Mouse (Mus musculus): ENCODE measurements around the gene Gm47996.

Gene Gm47996

DNA sequence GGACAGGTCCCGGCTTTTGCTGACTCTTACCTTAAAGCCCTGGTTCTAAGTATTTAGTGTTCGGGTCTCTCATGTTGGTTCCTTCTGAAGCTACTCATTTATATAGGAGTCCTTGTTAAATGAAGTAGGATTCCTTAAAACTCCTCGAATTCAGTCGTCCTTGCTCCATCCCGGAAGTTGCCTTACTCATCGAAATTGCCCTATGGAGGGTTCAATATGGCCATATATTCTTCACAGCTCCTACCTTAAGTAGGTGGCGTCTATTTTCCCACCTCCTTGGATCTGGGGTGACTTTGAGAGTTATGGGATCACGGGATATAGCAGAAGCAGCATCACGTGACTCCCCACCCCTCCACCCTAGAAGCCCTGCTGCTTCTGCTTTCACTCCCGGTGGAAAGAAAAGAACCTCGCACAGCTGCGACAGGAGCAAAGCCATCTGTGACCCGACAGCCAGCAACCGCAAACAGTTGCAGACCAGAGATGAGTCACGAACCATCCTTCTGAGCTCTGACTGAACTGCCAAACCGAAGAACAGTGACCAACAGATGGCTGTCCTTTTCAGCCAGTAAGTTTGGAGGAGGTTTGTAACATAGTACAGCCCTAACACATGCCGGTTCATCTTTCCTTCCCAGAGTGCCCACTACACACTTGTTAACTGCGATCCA, 40.7 kb downstream of the Gm47996 start:
- peak; percentile 29 for DNase-seq

DNA sequence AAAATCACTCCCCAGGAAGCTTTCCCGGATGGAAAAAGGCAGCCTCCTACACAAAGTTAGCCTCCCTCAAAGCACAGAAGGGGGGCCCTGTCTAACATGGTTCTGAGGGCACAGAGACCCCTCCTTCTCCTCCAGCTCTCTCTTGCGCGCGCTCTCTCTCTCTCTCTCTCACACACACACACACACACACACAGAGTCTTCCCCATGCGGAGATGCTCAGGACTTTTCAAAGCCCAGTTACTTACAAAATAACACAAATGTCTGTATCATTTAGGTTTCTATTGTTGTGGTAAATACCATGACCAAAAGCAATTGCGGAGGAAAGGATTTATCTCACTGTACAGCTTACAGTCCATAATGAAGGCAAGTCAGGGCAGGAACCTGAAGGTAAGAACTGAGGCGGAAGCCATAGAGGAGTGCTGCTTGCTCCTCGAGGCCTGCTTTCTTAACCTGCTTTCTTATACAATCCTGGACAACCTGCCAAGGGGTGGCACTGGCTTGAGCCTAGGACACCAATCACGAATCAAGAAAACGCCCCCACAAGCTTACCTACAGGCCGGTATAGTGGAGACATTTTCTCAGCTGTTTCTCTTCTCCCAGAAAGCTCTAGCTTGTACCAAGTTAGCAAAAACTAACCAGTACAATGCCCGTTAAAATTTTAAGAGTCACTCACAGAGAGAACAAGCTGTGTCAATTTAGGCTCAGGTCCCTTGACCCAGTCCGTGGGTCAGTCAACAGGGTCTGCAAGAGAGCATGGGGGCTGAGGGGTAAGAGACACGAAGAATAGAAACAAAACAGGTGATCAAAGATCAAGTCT, 41.5 kb downstream of the Gm47996 start:
- no peak for DNase-seq

DNA sequence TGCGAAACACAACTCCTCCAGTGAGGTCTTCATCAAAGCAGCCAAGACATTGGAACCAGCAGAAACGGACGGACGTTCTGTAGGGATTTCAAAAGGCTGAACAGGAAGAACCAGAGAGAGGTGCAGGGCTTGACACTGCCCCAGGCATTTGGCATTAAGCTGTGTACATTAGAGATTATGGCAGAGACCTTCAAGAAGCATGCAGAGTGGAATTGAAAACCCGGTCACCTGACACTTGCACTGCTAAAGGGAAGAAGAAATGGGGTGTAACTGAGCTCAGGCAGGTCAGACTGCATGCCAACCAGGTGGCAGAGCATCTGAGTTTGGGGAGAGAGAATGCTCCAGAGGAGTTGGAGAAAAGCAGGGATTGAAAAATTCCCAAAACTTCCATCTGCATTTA, 45.5 kb downstream of the Gm47996 start:
- no peak for DNase-seq

DNA sequence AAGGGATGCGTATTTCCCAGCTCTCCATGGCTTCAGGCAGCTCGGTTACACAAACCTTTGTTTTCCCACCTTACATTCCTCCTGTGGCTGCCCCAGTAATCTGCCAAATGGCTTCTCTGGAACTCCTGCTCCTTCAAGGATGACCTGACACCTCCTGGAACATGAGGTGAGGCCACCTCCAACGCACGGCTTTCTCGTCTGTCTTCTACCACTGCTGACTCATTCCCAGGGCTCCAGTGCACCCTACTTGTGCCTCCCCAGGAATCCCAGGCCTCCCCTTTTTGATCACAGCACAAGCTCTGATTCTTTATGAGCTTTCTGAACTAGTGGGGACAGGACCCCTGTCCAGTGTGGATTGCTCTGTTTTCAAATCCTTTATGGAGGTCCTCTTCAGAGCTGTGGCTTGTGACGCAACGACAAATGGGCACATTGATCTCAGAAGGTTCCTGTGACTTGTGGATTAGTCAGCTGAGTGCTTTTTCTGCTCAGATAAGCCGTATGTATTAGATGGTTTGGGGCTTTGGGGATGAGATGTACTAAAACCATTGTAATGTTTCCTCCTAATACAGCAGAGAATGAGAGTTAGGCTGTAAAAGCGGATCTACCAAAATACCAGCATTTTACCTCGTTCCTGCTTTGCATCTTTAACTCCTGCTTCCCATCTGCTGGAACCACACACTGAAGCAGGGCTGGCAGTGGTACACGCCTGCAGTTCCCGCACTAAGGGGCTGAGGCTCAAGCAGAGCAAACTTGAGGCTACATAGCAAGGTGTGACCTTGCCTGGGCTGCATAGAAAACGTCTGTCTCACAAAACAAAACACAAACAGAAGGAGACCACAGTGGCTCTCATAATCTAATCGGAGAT, 48.4 kb downstream of the Gm47996 start:
- no peak for DNase-seq

DNA sequence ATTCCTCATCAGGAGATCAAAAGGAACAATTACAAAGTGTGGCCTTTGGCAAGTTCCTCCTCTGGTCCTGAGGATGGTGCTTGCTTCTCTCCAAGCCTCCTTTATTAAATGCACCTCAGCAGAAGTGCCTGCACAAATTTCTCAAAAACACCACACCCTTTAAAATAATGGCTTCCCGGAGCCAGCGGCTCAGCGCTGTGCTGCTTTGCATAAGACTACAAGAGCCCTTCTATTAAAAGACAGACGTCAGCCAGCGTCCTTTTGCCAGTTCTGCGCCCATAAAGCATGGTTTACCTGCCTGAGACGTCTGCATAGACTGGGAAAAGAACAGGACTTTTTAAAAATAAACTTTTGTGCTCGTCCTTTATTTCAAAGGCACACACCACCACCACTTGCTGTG, 49.1 kb downstream of the Gm47996 start:
- DNase-seq = no peak
